Mouse (Mus musculus): Measurements from ENCODE around the gene Aqp5.

The Aqp5 gene

DNA sequence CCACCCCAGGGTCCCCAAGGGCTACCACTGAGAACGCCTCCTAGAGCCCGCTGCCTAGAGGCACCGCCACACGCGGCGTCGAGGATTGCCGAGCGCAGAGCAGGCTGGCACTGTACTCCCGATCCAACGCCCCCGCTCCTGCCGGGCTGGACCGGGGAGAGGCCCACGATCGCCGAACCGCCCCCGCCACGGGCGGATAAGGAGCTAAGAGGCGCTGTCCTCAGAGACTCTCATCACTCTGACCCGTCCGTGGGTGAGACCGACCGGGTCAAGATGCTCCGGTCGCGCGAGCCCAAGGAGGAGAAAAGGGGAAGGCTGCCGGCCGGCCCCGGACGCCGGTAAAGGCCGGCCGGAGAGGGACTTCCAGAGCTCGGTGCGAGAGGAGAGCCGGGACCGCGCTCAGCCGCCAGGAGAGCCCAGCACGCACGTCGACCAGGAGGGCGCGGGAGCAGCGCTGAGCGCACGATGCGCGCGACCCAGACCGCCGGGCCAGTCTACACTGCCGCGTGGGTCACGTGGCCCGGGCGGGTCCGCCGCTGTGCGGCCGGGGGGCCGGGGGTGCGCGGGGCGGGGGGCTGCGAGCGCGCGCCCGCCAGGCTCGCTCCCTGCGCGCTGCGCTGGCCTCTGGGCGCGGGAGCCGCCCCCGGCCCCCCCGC is at the start of gene Aqp5:
TSS of gene Aqp5 (plus strand) at position 354 of the 656 bp plus-strand sequence.
- in situ Hi-C loops (cut with MboI; ENCODE audit: low pct_unique_long_range_greater_than_20kb in 1 of 2, low sequenced_read_pairs in 2 of 2, unreplicated experiment in 1 of 2), result loop anchor here (5.0 to 10.0 kb wide), 2 partner anchors 77 to 324 kb away; no protein-coding TSS in a partner anchor

DNA sequence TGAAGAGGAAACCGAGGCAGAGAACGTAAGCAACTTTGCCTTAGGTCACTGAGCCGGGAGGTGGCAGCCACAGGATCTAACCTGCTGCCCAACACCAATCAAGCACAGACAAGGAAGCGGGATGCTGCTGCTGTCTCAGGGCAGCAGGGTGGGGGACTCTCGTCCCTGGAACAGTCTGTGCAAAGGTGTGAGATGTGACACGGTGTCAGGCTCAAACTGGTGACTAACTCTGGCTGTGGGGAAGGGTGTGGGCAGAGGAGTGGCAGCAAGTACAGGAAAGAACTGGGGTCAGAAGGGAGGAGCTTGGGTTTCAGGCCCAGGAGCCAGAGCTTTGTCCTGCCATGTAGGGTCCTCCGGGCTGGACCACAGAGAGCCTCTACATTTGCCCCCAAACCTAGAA is 46.5 kb upstream of the Aqp5 start:
- in situ Hi-C loops (cut with MboI; ENCODE audit: low pct_unique_long_range_greater_than_20kb in 1 of 2, low sequenced_read_pairs in 2 of 2, unreplicated experiment in 1 of 2), result no loop called here

DNA sequence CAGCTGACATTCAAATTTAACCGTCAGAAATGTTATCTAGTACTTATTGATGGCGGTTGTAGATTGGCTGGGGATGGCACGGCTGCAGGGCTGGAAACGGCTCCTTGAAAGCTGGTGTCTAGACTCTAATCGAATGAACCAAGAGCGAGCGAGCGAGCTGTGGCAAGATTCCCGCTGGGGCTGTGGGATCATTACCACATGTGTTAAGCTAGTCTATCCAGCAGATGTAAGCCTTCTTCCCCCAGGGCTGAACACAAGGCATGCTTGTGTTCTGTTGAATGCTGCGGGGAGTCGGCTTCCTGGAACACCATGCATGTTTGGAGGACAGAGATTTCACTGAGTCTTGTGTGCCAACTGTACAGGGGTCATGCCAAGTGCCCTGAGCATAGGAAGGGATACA is 44.0 kb upstream of the Aqp5 start:
- in situ Hi-C loops (cut with MboI; ENCODE audit: low pct_unique_long_range_greater_than_20kb in 1 of 2, low sequenced_read_pairs in 2 of 2, unreplicated experiment in 1 of 2), result no loop called here

DNA sequence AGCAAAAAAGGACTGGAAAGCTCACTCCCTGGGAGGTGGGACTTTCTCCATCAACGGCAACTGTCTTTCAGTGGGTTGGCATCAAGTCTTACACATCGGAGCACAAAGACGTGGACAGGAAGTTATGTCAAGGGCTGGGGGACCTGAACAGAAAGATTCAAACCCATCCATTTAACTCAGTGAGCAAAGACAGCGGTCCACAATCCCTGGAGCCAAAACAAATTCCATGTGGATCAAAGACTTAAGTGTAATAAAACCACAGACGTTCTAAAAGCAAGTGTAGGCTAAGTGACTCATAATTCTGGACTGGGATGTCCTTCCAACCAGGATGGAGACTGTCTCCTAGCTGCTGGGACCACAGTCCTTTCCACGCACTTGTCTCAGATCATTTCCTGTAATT is 42.9 kb upstream of the Aqp5 start:
- in situ Hi-C loops (cut with MboI; ENCODE audit: low pct_unique_long_range_greater_than_20kb in 1 of 2, low sequenced_read_pairs in 2 of 2, unreplicated experiment in 1 of 2), result no loop called here

GRCm38 (mm10) chr15:99549901-99550300 is 40.7 kb upstream of the Aqp5 start:
- in situ Hi-C loops (cut with MboI; ENCODE audit: low pct_unique_long_range_greater_than_20kb in 1 of 2, low sequenced_read_pairs in 2 of 2, unreplicated experiment in 1 of 2), result no loop called here

GRCm38 (mm10) chr15:99553767-99554166 is 36.8 kb upstream of the Aqp5 start:
- in situ Hi-C loops (cut with MboI; ENCODE audit: low pct_unique_long_range_greater_than_20kb in 1 of 2, low sequenced_read_pairs in 2 of 2, unreplicated experiment in 1 of 2), result no loop called here

DNA sequence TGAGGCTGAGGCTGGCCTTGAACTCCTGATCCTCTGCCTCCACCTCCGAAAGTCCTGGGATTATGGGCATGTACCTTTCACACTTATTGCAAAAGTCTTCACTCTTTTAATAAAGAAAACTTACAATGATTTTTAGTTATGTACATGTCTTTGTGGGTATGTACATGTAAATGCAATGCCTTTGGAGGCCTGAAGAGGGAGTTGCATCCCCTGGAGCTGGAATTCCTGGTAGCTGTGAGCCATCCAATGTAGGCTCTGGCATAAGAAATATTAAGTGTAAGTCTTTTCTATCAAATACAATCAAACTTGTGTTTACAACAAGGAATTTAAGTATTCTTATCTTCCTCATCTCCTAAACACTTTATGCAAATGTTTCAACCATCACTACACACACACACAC is 31.6 kb upstream of the Aqp5 start:
- in situ Hi-C loops (cut with MboI; ENCODE audit: low pct_unique_long_range_greater_than_20kb in 1 of 2, low sequenced_read_pairs in 2 of 2, unreplicated experiment in 1 of 2), result no loop called here

GRCm38 (mm10) chr15:99560246-99560645 is 30.3 kb upstream of the Aqp5 start:
- in situ Hi-C loops (cut with MboI; ENCODE audit: low pct_unique_long_range_greater_than_20kb in 1 of 2, low sequenced_read_pairs in 2 of 2, unreplicated experiment in 1 of 2), result no loop called here

DNA sequence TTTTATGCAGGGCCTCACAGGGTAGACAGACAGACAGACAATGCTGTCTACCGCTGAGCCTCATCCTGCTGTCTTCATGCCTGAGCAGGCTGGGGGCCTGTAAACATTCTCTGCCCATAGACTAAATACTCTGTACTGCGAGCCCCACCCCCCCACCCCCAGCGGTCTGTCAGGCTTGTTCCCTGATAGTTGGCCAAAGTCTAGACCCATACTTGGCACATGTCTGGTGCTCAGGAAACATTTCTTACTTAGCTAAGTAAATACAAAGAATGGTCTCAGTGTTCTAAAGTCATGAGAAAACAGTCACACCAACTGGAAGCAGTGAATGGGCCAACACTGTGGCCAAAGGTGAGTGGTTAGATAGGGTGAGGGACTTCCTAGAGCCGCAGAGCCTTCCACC is 23.2 kb upstream of the Aqp5 start:
- in situ Hi-C loops (cut with MboI; ENCODE audit: low pct_unique_long_range_greater_than_20kb in 1 of 2, low sequenced_read_pairs in 2 of 2, unreplicated experiment in 1 of 2), result no loop called here

- in situ Hi-C loops (cut with MboI; ENCODE audit: low pct_unique_long_range_greater_than_20kb in 1 of 2, low sequenced_read_pairs in 2 of 2, unreplicated experiment in 1 of 2), result no loop called here
Measured at GRCm38 (mm10) chr15:99568682-99569081, 21.9 kb upstream of the Aqp5 start.

DNA sequence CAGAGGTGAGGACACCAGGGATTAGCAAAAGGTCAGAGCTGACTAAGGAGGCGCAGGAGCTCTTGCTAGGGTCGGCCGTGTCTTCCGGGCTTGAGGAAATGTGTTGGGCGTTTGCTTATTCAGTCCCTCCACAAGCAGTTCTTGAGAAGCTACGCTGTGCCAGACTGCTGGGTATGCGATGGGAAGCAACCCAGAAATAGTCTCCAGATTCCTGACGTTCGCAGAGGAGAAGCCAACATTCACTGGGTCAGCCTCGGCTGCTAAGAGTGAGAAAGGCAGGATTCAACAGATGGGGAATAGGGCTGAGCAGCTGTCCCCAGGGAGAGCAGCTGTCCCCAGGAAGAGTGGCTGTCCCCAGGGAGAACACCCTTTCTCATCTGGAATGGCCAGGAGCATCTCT is 21.5 kb upstream of the Aqp5 start:
- in situ Hi-C loops (cut with MboI; ENCODE audit: low pct_unique_long_range_greater_than_20kb in 1 of 2, low sequenced_read_pairs in 2 of 2, unreplicated experiment in 1 of 2), result no loop called here

DNA sequence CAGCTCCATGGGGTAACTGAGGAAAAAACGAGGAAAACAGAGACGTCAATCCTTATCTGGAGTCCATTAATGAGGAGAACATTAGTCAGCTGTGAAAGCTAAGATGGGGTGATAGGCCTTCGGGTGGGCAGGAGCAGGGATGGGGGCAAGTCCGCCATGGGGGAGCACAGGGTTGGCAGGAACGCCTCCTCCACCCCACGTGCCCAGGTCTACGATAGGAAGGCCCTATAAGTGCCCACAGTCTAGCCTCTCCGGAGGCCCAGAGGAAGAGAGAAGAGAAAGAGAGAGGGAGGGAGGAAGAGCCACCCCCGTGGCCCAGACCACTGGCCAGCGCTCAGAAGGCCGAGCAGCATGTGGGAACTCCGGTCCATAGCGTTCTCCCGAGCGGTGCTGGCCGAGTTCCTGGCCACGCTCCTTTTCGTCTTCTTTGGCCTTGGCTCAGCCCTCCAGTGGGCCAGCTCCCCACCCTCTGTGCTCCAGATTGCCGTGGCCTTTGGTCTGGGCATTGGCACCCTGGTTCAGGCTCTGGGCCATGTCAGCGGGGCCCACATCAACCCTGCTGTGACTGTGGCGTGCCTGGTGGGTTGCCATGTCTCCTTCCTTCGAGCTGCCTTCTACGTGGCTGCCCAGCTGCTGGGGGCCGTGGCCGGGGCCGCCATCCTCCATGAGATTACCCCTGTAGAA is 11.6 kb upstream of the Aqp5 start, which contains the start of gene Aqp2:
TSS of gene Aqp2 (plus strand) at position 254 of the 684 bp plus-strand sequence.
- in situ Hi-C loops (cut with MboI; ENCODE audit: low pct_unique_long_range_greater_than_20kb in 1 of 2, low sequenced_read_pairs in 2 of 2, unreplicated experiment in 1 of 2), result no loop called here

GRCm38 (mm10) chr15:99583463-99584344 is 6.9 kb upstream of the Aqp5 start:
- in situ Hi-C loops (cut with MboI; ENCODE audit: low pct_unique_long_range_greater_than_20kb in 1 of 2, low sequenced_read_pairs in 2 of 2, unreplicated experiment in 1 of 2), result no loop called here

- in situ Hi-C loops (cut with MboI; ENCODE audit: low pct_unique_long_range_greater_than_20kb in 1 of 2, low sequenced_read_pairs in 2 of 2, unreplicated experiment in 1 of 2), result no loop called here
Measured at GRCm38 (mm10) chr15:99584407-99585202, 6.0 kb upstream of the Aqp5 start.

GRCm38 (mm10) chr15:99585741-99586140 is 4.8 kb upstream of the Aqp5 start:
- in situ Hi-C loops (cut with MboI; ENCODE audit: low pct_unique_long_range_greater_than_20kb in 1 of 2, low sequenced_read_pairs in 2 of 2, unreplicated experiment in 1 of 2), result no loop called here

DNA sequence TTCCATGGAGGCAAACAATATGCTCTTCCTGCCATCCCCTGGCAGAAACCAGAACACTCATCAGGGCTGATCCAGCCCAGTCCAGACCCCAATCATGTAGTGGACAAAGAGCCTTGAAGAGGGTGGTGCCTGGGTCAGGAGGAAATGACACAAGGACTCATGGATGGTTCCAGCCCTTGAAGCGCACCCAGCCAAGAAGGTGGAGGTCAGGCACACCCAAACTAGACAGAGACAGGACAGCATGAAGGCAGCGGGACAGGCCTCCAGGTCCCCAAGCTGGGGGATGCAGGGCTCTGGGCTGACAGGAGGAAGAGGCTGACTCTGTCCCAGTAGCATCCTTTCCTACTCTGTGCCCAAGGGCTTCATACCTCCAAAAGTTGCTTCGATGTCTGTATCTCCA is 4.1 kb upstream of the Aqp5 start:
- in situ Hi-C loops (cut with MboI; ENCODE audit: low pct_unique_long_range_greater_than_20kb in 1 of 2, low sequenced_read_pairs in 2 of 2, unreplicated experiment in 1 of 2), result no loop called here

DNA sequence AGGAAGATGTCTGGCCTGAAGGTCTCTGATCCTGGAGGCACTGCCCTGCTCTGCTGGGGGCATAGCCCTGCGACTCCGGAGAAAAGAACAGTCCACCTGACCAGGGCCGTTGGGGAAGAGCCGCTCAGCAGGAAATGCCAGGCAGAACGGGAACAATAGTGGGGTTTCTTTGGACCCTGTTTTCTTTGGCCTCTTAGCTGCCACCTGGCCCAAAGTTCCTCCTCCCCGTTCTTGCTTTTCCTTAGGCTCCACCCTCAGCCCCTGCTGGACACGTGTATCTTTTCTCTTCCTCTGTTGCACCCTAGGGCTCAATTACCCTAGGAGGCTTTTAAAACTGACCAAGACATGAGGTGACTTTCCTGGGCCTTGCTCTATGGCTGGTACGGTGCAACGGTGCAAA is 1.3 kb upstream of the Aqp5 start:
- in situ Hi-C loops (cut with MboI; ENCODE audit: low pct_unique_long_range_greater_than_20kb in 1 of 2, low sequenced_read_pairs in 2 of 2, unreplicated experiment in 1 of 2), result no loop called here

DNA sequence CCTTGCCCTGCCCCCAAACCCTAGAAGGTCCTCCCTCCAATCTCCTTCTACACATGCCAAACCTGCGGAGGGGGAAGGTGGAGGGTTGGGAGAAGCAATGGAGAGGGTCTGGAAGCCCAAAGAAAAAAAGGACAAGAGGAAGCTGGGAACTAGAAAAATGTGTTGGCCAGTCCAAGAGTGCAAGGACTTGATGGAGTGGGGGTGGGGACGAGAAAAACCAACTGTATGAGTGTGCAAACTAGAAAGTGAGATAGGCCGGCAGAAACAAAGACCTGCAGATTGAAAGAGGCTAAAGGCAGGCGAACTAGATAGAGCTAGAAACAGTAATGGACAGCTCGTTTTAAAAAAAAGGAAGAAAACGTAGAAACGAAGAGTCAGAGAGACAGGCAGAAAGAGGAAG is 878 bp upstream of the Aqp5 start:
- in situ Hi-C loops (cut with MboI; ENCODE audit: low pct_unique_long_range_greater_than_20kb in 1 of 2, low sequenced_read_pairs in 2 of 2, unreplicated experiment in 1 of 2), result loop anchor here (5.0 to 10.0 kb wide), 2 partner anchors 78 to 325 kb away; no protein-coding TSS in a partner anchor
